Mouse (Mus musculus) heart, adult 11 months (tissue): ENCODE data around the gene Spin1.
A peak's percentile ranks its signal among the peaks of the same experiment; 100 is the strongest.

ENCODE experiments used
- DNase-seq: peaks from one replicate; pipeline ENCODE4 v3.0.0; 2022

Spin1 gene

DNA sequence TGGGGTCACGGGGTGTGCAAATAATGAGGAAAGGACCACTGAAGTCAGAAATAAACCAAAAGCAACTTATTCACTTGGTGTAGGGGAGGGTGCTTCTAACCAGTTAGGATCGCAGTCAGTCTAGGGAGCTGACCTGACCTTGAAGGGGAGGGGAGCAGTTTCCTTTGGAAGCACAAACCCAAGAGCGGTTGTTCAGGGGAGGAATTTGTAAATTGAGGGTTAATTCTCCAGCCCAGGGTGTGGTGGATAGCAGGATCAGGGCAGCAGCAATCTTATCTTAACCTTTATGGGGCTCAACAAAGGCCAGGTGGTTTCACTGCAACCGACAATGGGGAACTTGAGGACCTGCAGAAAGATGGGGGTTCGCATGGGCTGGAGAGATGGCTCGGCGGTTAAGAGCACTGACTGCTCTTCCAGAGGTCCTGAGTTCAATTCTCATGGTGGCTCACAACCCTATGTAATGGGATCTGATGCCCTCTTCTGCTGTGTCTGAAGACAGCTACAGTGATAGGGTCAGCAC, 5.4 kb upstream of the Spin1 start:
- no peak for DNase-seq

DNA sequence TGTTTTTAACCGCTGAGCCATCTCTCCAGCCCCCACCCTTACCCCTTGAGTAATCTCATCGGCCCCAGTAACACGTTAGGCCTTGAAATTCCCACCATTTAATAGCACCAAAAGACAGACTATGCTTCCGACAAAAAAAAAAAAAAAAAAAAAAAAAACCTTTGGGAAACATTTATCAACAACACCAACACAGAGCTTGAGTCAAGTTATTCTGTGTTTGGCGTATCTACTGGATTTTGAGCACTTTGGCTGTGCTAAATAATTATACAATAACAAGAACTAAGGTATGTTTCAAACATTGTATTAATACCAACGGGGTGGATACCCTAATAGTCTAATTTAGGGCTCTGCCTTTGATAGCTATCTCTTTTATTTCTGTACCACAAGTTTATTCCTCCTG, 4.0 kb upstream of the Spin1 start:
- no peak for DNase-seq

DNA sequence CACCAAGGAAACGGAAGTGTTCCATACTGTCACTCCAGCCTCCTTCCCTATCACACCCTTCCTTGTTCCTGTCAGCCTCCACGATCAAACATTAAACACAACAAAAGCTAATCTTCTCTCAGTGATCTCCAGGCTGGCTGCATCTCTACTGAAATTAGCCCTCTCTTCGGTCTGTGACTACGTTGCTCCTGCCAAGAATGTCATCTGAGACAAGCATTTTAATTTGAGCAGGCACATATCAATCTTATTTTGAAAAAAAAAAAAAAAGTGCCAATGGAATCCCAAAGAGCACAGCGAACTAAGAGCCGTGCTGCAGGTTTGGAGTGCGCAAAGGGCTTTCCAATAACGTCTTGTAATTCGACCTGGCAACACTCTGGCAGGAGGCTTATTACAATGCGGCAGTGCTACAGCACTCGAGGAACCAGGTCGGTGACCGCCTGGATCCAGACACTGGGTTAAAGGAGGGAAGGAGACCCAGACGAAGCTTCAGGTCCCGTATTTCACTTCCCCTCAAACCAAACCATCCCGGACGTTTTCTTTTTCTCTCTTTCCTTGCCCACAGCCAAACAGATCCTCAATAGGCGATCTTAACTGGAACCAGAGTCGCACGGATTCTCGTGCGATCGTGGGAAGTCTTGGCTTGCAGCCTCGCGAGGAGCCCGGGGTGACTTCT, 984 bp upstream of the Spin1 start:
- DNase-seq = no peak

DNA sequence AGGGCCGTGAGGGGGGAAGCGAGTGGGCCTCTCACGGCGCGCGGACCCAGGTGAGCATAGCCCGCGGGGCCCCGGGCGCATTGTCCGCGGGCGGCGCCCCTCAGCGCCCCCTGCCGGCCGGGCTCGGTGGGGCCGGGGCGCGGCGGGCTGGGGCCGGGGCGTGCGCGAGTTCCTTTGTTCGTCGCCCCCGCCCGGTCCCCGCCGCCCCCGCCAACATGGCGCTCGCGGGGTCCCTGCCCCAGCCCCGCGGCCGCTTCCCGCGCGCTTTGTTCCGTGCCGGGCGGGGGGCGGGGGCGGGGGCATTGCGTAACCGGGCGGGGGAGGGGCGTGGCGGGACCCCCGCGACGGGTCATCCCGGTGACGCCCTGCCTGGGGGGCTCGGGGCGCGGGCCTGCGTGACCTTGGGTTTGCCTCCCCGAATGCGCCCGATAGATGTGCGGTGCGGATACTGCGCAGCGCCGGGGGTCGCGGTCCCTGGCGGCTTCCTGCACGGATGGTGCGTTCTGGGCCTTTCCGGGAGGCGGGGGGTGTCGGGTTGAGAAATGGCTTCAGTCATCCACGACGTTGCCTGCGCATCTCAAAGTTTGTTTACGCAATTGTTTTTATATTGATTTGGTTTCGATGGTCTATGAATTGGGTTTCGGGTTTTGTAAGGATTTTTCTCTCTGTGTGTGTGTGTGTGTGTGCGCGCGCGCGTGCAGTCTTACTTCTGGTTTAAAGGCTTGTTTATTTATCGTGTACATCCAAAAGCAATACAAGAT, 516 bp downstream of the Spin1 start:
- peak; percentile 97 for DNase-seq

DNA sequence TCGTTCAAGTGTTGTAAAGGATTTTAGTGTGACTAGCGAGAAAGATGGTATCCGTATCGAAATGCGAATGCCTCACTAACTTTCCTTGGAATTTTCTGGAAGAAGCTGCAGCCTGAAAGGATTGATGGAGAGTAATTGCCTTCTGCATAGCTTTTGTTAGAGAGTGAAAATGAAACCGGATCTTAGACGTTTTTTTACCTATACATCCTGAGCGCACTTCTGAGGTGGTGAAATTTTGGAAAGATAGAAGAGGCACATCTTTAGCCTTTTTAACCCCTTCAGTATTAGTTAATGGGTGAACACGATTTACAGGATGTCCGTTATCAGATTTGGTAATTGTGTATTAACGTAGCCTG, 1.1 kb downstream of the Spin1 start:
- DNase-seq = no peak

DNA sequence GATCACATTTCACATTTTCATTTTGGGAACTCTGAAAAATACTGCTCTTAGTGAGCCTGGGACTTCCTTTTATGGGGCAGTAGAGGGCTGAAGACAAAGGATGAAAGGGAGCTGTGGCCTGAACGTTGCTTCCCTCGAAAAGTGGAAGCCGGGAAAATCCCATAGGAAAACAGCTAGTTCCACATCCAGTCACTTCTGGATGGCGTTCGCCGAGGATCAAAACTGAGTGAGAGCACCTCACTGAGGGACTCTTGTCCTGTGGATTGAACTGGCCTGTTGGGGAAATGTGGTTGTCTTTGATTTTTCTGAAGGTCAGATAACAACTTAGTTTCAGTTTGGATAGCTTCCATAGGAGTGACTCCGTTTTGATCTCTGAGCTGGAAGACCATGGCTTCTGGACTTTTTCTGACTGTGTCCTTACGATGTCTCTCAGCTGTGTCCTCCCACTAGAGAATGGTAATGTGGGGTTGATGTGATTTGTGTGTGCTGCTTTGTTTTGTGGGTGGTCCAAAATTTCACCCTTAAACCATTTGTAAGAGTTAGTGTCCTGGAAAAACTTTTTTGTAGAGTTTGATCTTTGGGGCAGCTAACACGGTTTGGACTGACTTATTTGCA, 2.5 kb downstream of the Spin1 start:
- peak; percentile 92 for DNase-seq

DNA sequence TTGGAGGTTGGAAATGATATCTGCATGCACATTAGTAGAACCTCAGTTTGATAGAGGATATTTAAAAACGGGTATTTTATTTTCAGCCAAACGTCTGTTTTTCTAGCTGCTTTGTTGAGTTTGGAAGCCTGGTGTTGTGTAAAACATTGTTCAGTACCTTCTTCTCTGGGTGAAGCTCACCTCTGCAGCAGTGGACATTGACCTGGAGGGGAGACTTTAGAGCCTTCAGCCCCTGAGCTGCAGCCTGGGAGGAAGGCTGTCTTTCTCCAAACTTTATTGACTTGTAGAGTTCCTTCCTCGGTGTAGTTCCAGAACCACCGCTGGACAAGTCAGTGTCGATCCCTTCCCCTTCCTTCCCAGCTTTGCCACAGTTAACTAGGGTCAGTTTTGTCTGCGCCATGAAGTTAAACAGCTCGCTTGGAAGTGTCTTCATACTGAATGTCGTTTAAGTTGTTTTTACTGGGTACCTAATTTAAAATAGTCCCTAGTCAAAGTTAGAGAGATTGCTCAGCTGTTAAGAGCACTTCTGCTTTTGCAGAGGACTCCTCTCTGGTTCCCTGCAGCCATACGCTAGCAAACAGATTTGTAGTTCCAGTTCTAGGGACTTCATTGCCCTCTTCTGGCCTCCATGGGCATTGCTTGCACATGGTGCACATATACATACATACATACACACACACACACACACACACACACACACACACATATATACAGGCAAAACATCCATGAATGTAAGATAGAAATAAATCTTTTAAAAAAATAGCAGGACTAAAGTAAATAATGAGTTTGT, 3.4 kb downstream of the Spin1 start:
- DNase-seq = no peak

DNA sequence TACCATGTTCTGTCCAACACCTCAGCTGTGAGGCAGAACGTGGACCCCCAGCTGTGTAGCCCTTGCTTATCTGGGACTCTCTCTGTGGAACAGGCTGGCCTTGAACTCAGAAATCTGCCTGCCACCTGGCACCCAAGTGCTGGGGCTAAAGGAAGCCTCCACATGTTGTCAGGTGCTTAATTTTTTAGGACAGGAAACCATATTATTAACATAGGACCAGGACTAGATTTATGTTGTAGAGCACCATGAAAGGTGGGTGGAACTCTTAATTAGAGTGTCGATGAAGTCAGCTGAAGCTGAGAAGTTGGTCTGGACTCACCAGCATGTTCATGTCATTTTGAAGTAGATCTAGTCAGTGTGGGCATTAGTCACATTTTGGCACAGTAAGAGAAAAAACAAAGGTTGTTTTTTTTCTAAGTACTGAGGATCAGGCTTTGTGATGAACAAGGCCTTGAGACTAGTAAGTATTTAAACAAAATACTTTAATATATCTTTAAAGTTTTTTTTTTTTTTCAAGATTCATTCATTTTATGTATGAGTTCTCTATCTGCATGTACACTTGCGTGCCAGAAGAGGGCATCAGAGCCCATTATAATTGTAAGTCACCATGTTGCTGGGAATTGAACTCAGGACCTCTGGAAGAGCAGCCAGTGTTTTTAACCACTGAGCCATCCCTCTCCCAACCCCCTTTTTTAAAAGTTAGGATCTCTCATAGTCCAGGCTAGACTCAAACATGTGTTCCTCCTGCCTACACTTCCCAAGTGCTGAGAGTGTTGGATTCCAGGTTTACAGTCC, 5.4 kb downstream of the Spin1 start:
- DNase-seq = no peak

DNA sequence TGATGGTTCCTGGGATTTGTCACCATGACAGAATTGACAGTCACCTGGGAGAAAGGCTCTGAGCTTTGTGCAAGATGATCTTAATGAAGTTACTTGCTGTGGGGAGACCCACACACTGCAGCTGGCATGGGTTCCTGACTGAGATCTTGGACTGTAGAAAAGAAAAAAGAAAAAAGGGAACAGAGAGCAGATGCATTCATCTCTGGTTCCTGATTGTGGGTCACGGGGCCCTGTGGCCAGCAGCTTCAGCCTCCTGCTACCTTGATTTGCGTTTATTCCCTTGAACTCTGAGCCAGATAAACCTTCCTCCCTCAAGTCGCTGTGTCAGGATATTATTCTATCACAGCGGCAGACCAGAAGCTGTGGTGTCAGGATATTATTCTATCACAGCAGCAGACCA, 6.1 kb downstream of the Spin1 start:
- DNase-seq = no peak

DNA sequence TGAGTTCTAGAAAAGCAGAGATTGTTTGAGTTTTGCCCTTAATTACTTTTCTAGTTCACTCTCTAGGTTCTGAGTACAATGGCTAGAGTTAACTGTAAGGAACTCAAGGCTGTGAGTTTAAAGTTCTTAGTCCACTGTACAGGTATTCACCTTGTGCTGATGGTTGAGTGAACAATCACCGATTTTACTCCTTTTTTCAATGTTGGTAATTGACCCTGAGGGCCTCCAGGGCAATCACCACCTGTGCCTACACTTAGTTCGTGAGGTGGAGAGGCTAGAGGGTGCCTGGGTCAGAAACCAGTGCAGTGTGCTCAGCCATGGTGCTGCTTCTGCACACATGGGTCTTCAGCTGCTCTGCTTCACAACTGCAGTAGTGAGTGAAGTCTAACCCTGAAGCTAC, 8.8 kb downstream of the Spin1 start:
- DNase-seq = no peak

DNA sequence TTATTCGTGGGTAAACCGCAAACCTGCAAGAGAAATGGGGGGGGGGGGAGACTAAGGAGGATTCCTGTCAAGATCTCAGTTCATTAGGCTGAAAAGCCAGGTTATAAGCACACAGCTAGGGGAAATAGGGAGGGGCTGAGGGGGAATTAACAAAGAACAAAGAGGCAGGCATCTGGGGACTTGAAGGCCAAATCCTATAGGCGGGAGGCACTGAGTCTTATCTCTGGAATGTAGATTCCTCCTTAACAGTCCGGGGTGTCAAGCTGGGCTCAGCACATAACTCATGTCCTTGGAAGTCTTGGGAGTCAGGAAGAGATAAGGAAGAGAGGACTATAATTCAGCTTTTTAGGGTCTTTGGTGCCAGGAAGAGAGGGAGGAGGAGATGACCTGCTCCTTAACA, 13.7 kb downstream of the Spin1 start:
- DNase-seq = peak; percentile 86

DNA sequence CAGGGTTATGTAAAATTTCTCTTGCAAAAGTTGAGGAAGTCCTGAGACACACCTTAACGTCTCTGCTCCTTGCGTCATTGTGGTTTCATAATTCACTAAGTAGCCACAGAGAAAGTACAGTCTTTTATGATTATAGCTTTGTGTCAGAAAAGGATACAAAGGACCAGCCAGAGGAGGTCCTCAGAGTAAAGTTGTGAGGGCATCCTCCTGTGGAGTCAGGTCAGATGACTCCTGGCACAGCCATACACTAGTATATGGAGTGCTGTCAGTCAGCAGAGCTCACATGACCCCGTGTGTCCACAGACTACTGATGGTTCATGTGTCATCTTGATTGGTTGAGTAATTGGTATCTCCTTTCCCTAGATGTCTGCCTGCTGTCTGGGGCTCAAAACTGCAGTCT, 15.1 kb downstream of the Spin1 start:
- DNase-seq = no peak

DNA sequence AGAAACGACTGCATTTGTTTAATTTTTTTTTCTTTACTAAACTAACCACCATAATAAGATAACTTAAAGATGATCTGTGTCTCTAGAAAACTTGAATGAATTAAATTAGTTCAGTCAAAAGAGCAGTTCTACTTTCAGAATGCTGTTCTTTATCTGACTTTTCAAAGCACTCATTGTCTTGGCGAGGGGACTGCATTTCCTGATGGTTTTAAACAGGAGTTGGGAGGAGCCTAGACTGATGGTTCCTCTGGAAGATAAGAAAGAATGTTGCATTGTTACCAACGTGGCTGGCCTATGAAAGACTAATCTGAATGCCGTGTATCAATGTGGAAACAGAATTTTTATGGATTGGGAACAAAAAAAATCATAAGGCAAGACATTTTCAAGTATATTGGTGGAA, 20.1 kb downstream of the Spin1 start:
- no peak for DNase-seq

DNA sequence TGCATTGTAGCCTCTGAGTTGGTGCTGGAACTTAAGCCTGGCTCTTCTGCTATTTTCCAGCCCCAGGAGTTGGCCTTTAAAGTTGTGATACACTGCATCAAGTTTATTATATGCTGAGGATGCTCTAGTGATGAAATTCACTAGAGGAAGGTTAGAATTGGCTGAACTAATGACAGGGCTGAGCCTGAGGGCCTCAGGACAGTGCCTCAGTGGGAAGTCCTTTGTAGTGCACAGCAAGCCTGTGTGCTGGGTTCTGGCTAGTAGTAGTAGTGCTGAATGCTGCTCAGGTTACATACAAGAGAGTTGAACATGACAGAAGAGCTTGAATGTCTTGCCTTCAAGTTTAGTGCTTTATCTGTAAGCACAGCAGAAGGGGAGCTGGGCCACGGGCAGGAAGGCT, 21.3 kb downstream of the Spin1 start:
- no peak for DNase-seq

DNA sequence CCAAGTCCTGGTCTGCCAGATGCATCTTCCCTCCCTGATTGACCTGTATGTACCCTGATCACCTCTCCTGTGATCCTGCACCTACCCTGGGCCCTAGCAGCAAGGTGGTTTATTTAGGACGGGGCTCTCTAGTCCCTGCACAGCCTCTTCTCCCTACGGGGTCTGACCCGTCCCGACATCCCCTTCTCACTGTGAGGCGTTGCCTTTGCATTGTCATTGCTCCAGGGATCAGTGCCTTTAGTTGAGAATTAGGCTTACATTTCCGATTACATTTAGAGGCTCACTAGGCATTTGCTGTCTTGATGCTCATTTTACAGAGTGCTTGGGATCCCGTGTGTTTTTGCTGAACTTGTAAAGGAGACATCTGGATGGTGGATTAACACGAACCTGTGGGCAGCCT, 22.1 kb downstream of the Spin1 start:
- DNase-seq = no peak

DNA sequence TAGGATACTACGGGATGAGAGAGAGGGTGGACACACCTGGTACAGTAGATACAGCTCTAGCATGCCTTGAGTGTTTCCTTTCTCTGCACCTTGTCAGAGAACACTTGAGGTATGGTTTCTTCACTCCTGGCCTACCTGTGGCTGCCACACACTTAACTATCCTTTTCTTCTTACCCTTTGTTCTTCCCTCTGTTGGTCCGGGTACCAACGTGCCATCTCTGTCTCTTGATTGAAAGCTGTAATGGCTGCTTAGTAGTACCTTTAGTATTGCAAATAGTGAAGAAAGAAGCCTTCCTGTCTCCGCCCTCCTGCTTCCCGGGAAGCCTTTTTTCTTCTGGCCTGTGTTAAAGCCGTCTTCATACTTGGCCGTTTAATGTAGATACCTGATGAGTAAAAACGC, 24.7 kb downstream of the Spin1 start:
- no peak for DNase-seq

DNA sequence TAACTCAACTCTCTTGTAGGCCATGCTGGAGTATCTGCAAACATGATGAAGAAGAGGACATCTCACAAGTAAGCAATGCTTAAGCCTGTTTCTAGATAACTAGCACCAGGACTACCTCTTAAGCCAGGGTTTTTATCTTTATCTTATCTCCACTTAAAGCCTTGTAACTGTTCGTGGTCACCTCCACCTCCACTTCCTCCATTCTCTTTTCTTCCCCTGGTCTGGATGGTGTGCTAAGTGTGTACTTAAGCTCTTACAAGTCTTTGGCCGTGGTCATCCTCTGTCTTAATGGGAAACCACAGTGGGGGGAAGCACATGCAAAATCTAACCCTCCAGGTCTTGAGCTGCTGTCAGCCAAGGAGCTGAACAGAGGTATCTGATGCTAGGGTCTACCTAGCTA, 27.2 kb downstream of the Spin1 start:
- DNase-seq = no peak

DNA sequence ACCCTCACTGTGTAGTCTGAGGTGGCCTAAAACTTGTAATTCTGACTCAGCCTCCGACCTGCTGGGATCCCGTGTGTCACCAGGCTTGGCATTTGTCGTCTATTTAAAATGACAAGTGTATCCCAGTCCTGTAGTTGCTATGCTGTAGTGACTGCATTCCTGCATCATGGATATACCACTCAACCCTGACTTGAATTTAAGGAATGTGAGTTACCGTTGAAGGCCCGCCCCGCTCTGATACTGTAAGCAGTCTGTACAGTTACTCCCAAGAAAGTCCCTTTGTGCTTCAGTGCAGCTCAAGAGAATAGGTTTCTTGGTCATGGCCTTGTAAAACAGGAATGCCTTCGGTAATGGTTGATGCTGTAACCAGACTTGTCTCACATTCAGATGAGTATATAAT, 27.7 kb downstream of the Spin1 start:
- no peak for DNase-seq

DNA sequence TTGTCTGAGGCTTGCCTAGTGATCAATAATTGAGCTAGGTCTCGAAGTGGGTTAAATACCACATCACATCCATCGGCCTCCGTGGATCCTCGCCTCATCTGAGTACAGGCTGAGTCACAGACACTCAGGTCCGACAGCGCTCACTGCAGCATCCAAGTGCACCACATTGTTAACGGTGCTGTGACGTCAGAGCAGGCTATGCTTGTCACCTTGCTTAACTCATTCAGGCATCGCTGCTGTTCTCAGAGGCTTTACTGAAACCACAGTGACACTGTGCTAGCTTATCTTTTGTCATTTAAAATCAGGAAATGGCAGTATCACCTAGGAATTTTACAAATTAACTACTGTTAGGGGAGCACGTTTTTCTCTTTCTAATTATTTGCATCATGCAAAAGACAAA, 30.5 kb downstream of the Spin1 start:
- DNase-seq = no peak

DNA sequence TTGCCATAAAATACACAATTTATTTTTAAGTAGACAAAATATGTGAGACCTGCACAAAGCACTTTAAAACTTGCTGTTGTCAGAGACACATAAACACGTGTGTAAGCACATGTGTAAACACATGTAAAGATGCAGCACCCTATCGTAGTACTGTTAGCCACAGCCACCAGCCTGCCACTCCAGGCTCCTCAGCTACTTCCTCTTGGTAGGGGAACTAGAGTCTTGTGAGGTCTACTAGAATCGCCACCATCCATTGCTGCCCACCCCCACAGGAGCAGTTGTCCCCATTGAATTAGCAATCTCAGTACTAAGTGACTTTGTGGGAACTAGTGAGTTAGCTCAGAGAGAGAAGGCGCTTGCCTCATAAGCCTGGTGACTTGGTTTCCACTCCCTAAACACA, 35.6 kb downstream of the Spin1 start:
- no peak for DNase-seq

DNA sequence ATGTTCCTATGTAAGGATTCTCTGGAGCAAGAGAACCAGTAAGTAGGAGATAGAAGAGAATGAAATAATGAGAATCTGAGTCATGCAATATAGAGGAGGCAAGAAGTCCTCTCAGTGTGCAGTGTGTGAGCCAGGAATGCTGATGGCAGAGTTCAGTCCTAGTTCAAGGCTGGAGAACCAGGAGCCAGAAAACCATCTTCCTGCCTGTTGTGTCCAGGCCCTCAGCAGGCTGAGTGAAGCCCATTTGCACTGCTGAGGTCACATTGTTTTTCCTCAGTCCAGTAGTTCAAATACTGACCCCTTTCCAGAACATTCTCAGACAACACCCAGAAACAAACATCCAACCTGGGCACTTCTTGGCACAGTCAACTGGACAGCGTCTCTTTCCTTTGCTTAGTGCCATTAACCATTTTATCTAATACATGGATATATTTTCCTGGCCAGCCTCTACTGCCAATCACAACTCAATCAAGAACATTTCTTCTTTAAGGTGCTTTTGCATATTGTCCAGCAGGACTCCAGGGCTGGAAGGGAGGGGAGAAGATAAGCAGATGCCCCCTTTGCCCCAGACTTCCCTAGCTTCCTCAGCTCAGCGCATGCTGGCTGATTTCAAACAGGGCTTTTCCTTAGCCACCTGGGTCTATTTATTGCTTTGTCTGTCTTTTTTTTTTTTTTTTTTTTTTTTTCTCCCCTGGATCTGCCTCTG, 36.5 kb downstream of the Spin1 start:
- no peak for DNase-seq

DNA sequence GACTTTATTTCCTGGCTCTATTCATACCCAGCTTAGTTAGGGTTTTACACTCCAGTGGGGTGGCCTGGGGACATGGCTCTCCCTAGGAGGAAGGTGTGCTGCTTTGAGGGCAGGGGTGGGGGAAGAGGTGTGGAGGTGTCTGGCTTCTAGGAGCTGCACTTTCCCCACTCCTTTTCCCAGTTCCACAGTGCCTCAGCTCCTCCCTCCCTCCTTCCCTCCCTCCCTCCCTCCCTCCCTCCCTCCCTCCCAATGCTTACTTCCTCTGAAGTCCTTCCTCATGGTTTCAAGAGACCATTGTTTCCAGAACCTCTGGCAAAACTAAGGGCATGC, 37.0 kb downstream of the Spin1 start:
- no peak for DNase-seq
